Mouse (Mus musculus) cerebellum, adult 9-10 months (tissue): ENCODE results near the gene Gm49387.

Experiments
- DNase-seq: peaks from one replicate; pipeline ENCODE4 v3.0.0; 2022

Gm49387 gene

DNA sequence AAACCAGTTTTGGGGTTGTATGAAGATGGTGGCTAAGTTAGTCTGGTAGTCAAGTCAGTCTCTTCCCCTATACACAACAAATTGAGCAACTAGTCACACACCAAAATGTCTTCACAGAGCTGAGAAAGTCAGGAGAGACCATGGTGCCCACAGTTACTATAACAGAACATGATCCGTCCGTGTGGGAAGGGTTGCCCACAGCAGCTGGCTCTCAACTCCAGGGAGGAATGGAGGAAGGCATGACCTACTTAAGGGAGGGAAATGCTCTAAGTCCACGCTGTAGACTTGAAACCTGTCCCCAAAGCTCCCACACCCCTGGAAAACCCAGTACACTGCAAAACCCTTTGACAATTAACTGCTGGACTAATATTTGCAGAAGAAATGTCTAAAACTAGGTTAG, 130.4 kb downstream of the Gm49387 start:
- DNase-seq = no peak

DNA sequence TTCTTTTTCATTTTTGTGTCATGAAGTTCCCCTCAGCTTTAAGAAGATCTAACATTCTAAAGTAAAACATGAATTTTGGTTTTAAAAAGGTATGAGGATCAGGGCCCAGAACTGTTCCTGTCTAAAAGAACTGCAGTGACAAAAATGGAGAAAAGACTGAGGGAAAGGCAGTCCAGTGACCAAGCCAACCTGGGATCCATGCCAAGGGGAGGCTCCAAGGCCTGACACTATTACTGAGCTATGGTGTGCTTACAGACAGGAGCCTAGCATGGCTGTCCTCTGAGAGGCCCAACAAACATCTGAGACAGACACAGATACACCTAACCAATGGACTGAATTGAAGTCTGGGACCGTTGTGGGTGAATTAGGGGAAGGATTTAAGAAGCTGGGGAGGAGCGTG, 130.8 kb downstream of the Gm49387 start:
- DNase-seq = no peak

DNA sequence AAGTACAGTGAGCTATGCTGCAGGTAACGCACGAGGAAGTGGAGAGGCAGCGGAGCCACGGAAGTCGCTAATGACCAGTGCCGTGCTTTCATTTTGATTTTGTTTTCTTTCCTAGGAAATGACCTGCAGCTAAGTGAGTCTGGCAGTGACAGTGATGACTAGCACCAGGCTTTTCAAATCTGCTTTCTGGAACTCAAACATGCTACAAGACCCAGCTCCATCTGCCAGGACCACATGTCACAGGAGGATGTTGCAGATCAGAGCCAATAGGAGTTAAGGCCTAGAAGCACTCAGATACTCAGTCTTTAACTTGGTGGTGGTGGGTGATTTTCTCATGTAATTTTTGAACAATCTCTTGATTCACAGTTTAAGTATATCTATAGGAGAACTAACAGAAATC, 134.2 kb downstream of the Gm49387 start:
- peak; percentile 80 for DNase-seq

DNA sequence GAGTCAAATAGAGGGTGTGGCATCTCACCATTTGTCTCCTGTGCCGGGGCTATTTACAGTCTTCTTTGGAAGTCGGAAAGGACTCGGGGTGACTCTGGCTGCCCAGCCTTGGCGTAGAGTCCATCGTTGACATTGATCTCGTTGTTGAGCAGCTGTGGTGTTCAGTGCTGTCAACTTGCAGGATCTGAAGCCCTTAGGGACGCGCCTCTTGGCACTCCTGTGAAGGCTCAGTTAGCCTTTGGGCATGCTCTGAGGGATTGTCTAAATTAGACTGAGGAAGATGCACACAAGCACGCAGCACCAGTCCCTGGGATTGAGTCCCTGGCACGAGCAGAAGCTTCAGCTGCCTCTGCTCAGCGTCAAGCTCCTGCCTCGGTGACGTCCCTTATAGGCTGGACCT, 137.3 kb downstream of the Gm49387 start:
- no peak for DNase-seq
